In the genomic region with DNA sequence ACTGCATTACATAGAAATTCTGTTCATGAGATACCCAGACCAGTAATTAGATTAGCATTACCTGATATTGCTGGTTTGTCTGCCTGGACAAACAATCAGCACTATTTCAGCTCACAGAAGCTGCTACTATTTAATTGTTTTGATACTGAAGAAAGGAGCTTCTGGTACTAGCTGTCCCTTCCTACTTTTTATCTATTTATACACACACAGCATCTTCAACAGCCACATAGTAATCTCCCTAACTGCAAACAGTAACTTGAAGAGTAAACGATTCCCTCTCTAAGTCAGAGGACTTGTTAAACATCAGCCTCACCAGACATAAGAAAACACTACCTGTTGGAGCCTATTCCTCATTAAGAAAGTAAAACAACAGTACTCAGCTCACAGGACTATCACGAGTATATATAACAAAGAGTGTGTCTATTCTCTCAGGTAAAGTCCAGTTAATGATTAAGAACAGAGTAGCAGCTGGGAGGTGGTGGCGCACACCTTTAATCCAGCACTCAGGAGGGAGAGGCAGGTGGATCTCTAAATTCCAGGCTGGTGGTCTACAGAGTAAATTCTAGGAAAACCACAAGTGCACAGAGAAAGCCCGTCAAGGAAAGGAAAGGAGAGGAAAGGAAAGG, we compare ENCODE assay signal across 18 mouse cellular contexts. TPM values are rescaled to one million over a fixed set of nuclear protein-coding genes. Genes with fewer than 3 reads are reported as not detected.
A peak's percentile ranks its signal among the peaks of the same experiment; 100 is the strongest.
DNase-seq lines count a peak whose midpoint lies in the region; ATAC-seq and TF ChIP-seq lines count a peak whose summit lies in the region.
"Had no signal": no experiment of that assay in that cellular context is flagged by ENCODE, and none has a peak within 500 bp of the region (broad histone marks: within the 10 kb centered on the region; RNA-seq: fewer than 3 reads in every experiment).

No protein-coding gene starts in this region.

- H3K4me2 ChIP-seq in midbrain, embryonic 11.5 days = no peak overlapping the region
- H3K4me2 ChIP-seq in midbrain, embryonic 15.5 days = no peak overlapping the region
- no peak overlapping the region for H3K4me2 ChIP-seq in liver, embryonic 14.5 days (ENCODE audit: low read depth)
- H3K4me2 ChIP-seq: forebrain, embryonic 13.5 days; heart, embryonic 13.5 days; hindbrain, embryonic 13.5 days had no signal

- H3K36me3 ChIP-seq in midbrain, embryonic 11.5 days (ENCODE audit: control insufficient read depth, insufficient read depth, low read length) = no peaks in the 10 kb centered on the region; the same call in 1 of the 2 replicates
- H3K36me3 ChIP-seq in midbrain, embryonic 15.5 days (replicated peaks) = no peaks in the 10 kb centered on the region
- H3K36me3 ChIP-seq in liver, embryonic 14.5 days (replicated peaks; ENCODE audit: control insufficient read depth, insufficient read depth, low read depth) = no peaks in the 10 kb centered on the region
- H3K36me3 ChIP-seq: hindbrain, embryonic 13.5 days had no signal

- WGBS in midbrain, embryonic 11.5 days = 92% methylated on average over 4 of the region's 4 CpGs
- WGBS in midbrain, embryonic 15.5 days = 92% methylated on average over 4 of the region's 4 CpGs
- WGBS in liver, embryonic 14.5 days (ENCODE audit: insufficient replicate concordance) = 41% methylated on average over 4 of the region's 4 CpGs

- no peak overlapping the region for H3K9ac ChIP-seq in midbrain, embryonic 11.5 days (ENCODE audit: low read length)
- no peak overlapping the region for H3K9ac ChIP-seq in midbrain, embryonic 15.5 days
- H3K9ac ChIP-seq in liver, embryonic 14.5 days (replicated peaks) = peak overlapping the region; percentile 23; the same call in 1 of the 2 replicates
- H3K9ac ChIP-seq: forebrain, embryonic 13.5 days; heart, embryonic 13.5 days; hindbrain, embryonic 13.5 days had no signal

- no peaks in the 10 kb centered on the region for H3K9me3 ChIP-seq in midbrain, embryonic 11.5 days (ENCODE audit: control insufficient read depth, low read length)
- no peaks in the 10 kb centered on the region for H3K9me3 ChIP-seq in midbrain, embryonic 15.5 days
- no peaks in the 10 kb centered on the region for H3K9me3 ChIP-seq in liver, embryonic 14.5 days (ENCODE audit: control insufficient read depth, low read length)
- H3K9me3 ChIP-seq: forebrain, embryonic 13.5 days; heart, embryonic 13.5 days; hindbrain, embryonic 13.5 days had no signal

- no peak overlapping the region for H3K4me3 ChIP-seq in midbrain, embryonic 11.5 days (ENCODE audit: low read depth, low read length)
- no peak overlapping the region for H3K4me3 ChIP-seq in midbrain, embryonic 15.5 days
- H3K4me3 ChIP-seq in liver, embryonic 14.5 days (ENCODE audit: insufficient read depth in 1 of 2, low read depth in 2 of 2, low read length in 2 of 2) = no peak overlapping the region
- H3K4me3 ChIP-seq: forebrain, embryonic 13.5 days; heart, embryonic 13.5 days; hindbrain, embryonic 13.5 days; megakaryocyte, embryonic 14.5 days had no signal

- H3K27ac ChIP-seq in midbrain, embryonic 11.5 days (ENCODE audit: low read depth, low read length) = no peak overlapping the region
- no peak overlapping the region for H3K27ac ChIP-seq in midbrain, embryonic 15.5 days
- H3K27ac ChIP-seq in liver, embryonic 14.5 days = no peak overlapping the region
- H3K27ac ChIP-seq: forebrain, embryonic 13.5 days; heart, embryonic 13.5 days; hindbrain, embryonic 13.5 days had no signal

- peaks cover 4% of the 10 kb centered on the region for H3K4me1 ChIP-seq in midbrain, embryonic 11.5 days (ENCODE audit: control insufficient read depth, insufficient read depth, low read length)
- H3K4me1 ChIP-seq in midbrain, embryonic 15.5 days = peaks cover 17% of the 10 kb centered on the region
- peaks cover 5 to 11% of the 10 kb centered on the region in 2 experiments; a peak in 3 of 4 replicates for H3K4me1 ChIP-seq in liver, embryonic 14.5 days (replicated peaks; ENCODE audit: control insufficient read depth in 2 of 2, insufficient read depth in 2 of 2, low read length in 1 of 2)

- DNase-seq in midbrain, embryonic 11.5 days (ENCODE audit: low spot score, missing footprints) = peak; percentile 21
- no peak for DNase-seq in liver, embryonic 14.5 days (ENCODE audit: low read depth in 3 of 3, low spot score in 3 of 3)
- DNase-seq in yolk sac, embryonic 10.5 days (ENCODE audit: low spot score) = peak; percentile 55
- DNase-seq in right cerebral cortex, postnatal 10 days (ENCODE audit: low spot score in 2 of 2) = no peak
- no peak for DNase-seq in lung, postnatal 36 days
- DNase-seq: adrenal gland, adult 8-10 months; cerebellum, postnatal 25 days; gastrocnemius, postnatal 10 days; heart, adult 18-20 months; right cerebral cortex, postnatal 25 days; thymus, postnatal 25 days had no signal

- no peak for TF ChIP-seq CTCF in liver, embryonic 14.5 days (IDR thresholded peaks at IDR 0.05; ENCODE audit: low read depth)

- no peak for ATAC-seq in midbrain, embryonic 11.5 days (ENCODE audit: low FRiP score)
- ATAC-seq in midbrain, embryonic 15.5 days (replicated peaks) = no peak
- ATAC-seq in erythroid progenitor cell, adult 5-6 weeks (replicated peaks; ENCODE audit: low FRiP score, poor library complexity, severe bottlenecking) = peak; percentile 49
- ATAC-seq in liver, embryonic 14.5 days (ENCODE audit: insufficient read depth) = peak; percentile 59; the same call in 1 of the 2 replicates
- ATAC-seq: forebrain, embryonic 13.5 days; Patski had no signal

- no peaks in the 10 kb centered on the region for H3K27me3 ChIP-seq in midbrain, embryonic 11.5 days (ENCODE audit: control insufficient read depth, insufficient read depth, low read length)
- H3K27me3 ChIP-seq in midbrain, embryonic 15.5 days (replicated peaks) = no peaks in the 10 kb centered on the region
- no peaks in the 10 kb centered on the region for H3K27me3 ChIP-seq in liver, embryonic 14.5 days (ENCODE audit: control insufficient read depth, insufficient read depth, low read length)
- H3K27me3 ChIP-seq: forebrain, embryonic 13.5 days; heart, embryonic 13.5 days; hindbrain, embryonic 13.5 days; megakaryocyte, embryonic 14.5 days; Patski had no signal

- peak; percentile 79 for TF ChIP-seq EP300 in liver, embryonic 14.5 days (IDR thresholded peaks at IDR 0.05; ENCODE audit: low read depth)

RNA-seq across cellular contexts. Expression of gene Glg1, which starts 6.4 kb away (rescaled TPM):
- polyA plus RNA-seq in midbrain, embryonic 11.5 days (2014; fragmentation: Nextera tagmentation; extraction: Ambion mirVana) = 76.6 and 82.4 TPM in 2 replicates
- polyA plus RNA-seq in midbrain, embryonic 15.5 days (2015; fragmentation: Nextera tagmentation; extraction: Ambion mirVana) = 65.6 and 66.9 TPM in 2 replicates
- total RNA-seq in erythroid progenitor cell, adult 5-6 weeks (2015; ENCODE audit: low replicate concordance) = 36.5 and 39.3 TPM in 2 replicates
- 49.4 and 62.3 TPM in 2 replicates for total RNA-seq in erythroid progenitor cell, adult 5-6 weeks (2017; ENCODE audit: low replicate concordance)
- polyA plus RNA-seq in liver, embryonic 14.5 days (2012; rRNA removed) = 4.7 and 6.4 TPM in 2 replicates
- polyA plus RNA-seq in liver, embryonic 14.5 days (2014; fragmentation: Nextera tagmentation; extraction: Ambion mirVana) = 15.3 and 16.6 TPM in 2 replicates

RNA-seq across cellular contexts. Expression of gene Rfwd3, which starts 47.4 kb away (rescaled TPM):
- 91.4 and 93.6 TPM in 2 replicates for polyA plus RNA-seq in midbrain, embryonic 11.5 days (2014; fragmentation: Nextera tagmentation; extraction: Ambion mirVana)
- 23.5 and 24.5 TPM in 2 replicates for polyA plus RNA-seq in midbrain, embryonic 15.5 days (2015; fragmentation: Nextera tagmentation; extraction: Ambion mirVana)
- total RNA-seq in erythroid progenitor cell, adult 5-6 weeks (2015; ENCODE audit: low replicate concordance) = 117 and 127 TPM in 2 replicates
- total RNA-seq in erythroid progenitor cell, adult 5-6 weeks (2017; ENCODE audit: low replicate concordance) = 133 and 138 TPM in 2 replicates
- 16.9 and 24.5 TPM in 2 replicates for polyA plus RNA-seq in liver, embryonic 14.5 days (2012; rRNA removed)
- 43.8 and 49.9 TPM in 2 replicates for polyA plus RNA-seq in liver, embryonic 14.5 days (2014; fragmentation: Nextera tagmentation; extraction: Ambion mirVana)

Comparison
In these comparisons a context has a peak if more than half of its experiments do, and no peak if none do; other contexts are left out.
1. ATAC-seq: peak in erythroid progenitor cell, adult 5-6 weeks (single experiment) and liver, embryonic 14.5 days (single experiment); none in midbrain, embryonic 11.5 days (single experiment) and midbrain, embryonic 15.5 days (single experiment).
2. DNase-seq: peak in midbrain, embryonic 11.5 days (single experiment) and yolk sac, embryonic 10.5 days (single experiment); none in liver, embryonic 14.5 days (0 of 3), right cerebral cortex, postnatal 10 days (0 of 2) and lung, postnatal 36 days (single experiment).